Comparison of ENCODE assay signal across 11 mouse cellular contexts in the genomic region with DNA sequence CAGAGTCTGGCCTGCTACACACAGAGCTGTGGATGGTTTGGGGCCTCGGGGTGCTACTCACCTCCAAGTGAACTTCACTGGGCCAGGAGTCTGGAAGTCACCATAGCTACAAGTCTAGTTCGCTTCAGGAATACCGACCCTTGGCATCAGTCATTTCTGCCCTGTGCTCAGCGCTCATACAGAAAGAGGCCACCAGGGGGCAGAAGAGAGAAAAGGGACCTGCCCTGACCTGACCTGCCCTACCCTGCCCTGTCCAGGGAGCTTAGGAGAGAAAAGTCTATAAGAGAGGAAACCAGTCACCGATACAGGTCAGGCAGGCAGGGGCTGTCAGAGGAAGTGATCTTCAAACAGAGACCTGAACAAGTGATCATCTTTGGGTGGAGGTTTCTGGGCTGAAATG. TPM values are rescaled to one million over a fixed set of nuclear protein-coding genes. Genes with fewer than 3 reads are reported as not detected.
DNase-seq lines count a peak whose midpoint lies in the region; ATAC-seq and TF ChIP-seq lines count a peak whose summit lies in the region.
"Had no signal": no experiment of that assay in that cellular context is flagged by ENCODE, and none has a peak within 500 bp of the region (broad histone marks: within the 10 kb centered on the region; RNA-seq: fewer than 3 reads in every experiment).

No protein-coding gene starts in this region.

- no peaks in the 10 kb centered on the region for H3K4me1 ChIP-seq in cerebellum, adult 2 months (ENCODE audit: control insufficient read depth, insufficient read depth, low read length)
- H3K4me1 ChIP-seq in kidney, embryonic 14.5 days (ENCODE audit: control insufficient read depth, insufficient read depth, low read length) = no peaks in the 10 kb centered on the region
- H3K4me1 ChIP-seq: embryonic facial prominence, embryonic 15.5 days had no signal

- H3K9me3 ChIP-seq in kidney, embryonic 14.5 days (ENCODE audit: control insufficient read depth, low read length) = no peaks in the 10 kb centered on the region
- H3K9me3 ChIP-seq: embryonic facial prominence, embryonic 15.5 days had no signal

- ATAC-seq in kidney, embryonic 14.5 days (ENCODE audit: low FRiP score, low TSS enrichment) = no peak
- peak; percentile 77 for ATAC-seq in megakaryocyte-erythroid progenitor cell, adult 5-6 weeks (replicated peaks; ENCODE audit: low FRiP score, low TSS enrichment, poor library complexity, severe bottlenecking)

- H3K9ac ChIP-seq in kidney, embryonic 14.5 days (ENCODE audit: low read depth, low read length) = no peak overlapping the region
- H3K9ac ChIP-seq: embryonic facial prominence, embryonic 15.5 days had no signal

- no peak for TF ChIP-seq POLR2A in cerebellum, adult 2 months (IDR thresholded peaks at IDR 0.05; ENCODE audit: borderline replicate concordance, insufficient read depth, low read length)

- H3K27ac ChIP-seq in cerebellum, adult 2 months (ENCODE audit: insufficient read depth, low read length) = no peak overlapping the region
- H3K27ac ChIP-seq in kidney, embryonic 14.5 days (ENCODE audit: low read depth, low read length) = no peak overlapping the region
- H3K27ac ChIP-seq: embryonic facial prominence, embryonic 15.5 days had no signal

- no peak overlapping the region for H3K4me2 ChIP-seq in kidney, embryonic 14.5 days (replicated peaks; ENCODE audit: low read depth, low read length)
- H3K4me2 ChIP-seq: embryonic facial prominence, embryonic 15.5 days had no signal

- no peak overlapping the region for H3K4me3 ChIP-seq in cerebellum, adult 2 months (replicated peaks; ENCODE audit: insufficient read depth, low read depth, low read length)
- H3K4me3 ChIP-seq in kidney, embryonic 14.5 days (ENCODE audit: low read length) = no peak overlapping the region
- H3K4me3 ChIP-seq: embryonic facial prominence, embryonic 15.5 days had no signal

- no peak for DNase-seq in cerebellum, adult 2 months
- no peak for DNase-seq in cerebellum, adult 11 months
- DNase-seq in kidney, postnatal 10 days = peak; percentile 45
- peak; percentile 33 for DNase-seq in adrenal gland, postnatal 25 days
- no peak for DNase-seq in spleen, adult 12 weeks (ENCODE audit: low spot score)
- DNase-seq in layer of hippocampus, adult 8-10 months (ENCODE audit: low spot score in 2 of 2) = no peak
- DNase-seq: layer of hippocampus, adult 9-11 months had no signal

- peak; percentile 42; the same call in 1 of the 2 replicates for TF ChIP-seq CTCF in cerebellum, adult 2 months (IDR thresholded peaks at IDR 0.05; ENCODE audit: borderline replicate concordance, insufficient read depth, low read depth, low read length)

- no peaks in the 10 kb centered on the region for H3K36me3 ChIP-seq in kidney, embryonic 14.5 days (ENCODE audit: control insufficient read depth, insufficient read depth, low read length)
- H3K36me3 ChIP-seq: embryonic facial prominence, embryonic 15.5 days had no signal

- no peaks in the 10 kb centered on the region; the same call in 1 of the 2 replicates for H3K27me3 ChIP-seq in cerebellum, adult 2 months (ENCODE audit: control insufficient read depth, insufficient read depth, low read length)
- no peaks in the 10 kb centered on the region for H3K27me3 ChIP-seq in kidney, embryonic 14.5 days (ENCODE audit: control insufficient read depth, insufficient read depth, low read length)
- H3K27me3 ChIP-seq: CH12.LX had no signal

- WGBS in cerebellum, adult 2 months = 66% methylated on average over 5 of the region's 5 CpGs
- WGBS in kidney, embryonic 14.5 days = 69% methylated on average over 5 of the region's 5 CpGs

RNA-seq across cellular contexts. Expression of a gene that starts 6.2 kb away (rescaled TPM):
- 12.5 and 16.1 TPM in 2 replicates for polyA plus RNA-seq in cerebellum, adult 2 months (2012; rRNA removed)
- polyA plus RNA-seq in kidney, embryonic 14.5 days (2014; fragmentation: Nextera tagmentation; extraction: Ambion mirVana) = 0.03 and 0.27 TPM in 2 replicates
- 5.9 and 7.5 TPM in 2 replicates for total RNA-seq in adrenal gland, postnatal 25 days (2021)
- not detected in 2 replicates for total RNA-seq in megakaryocyte-erythroid progenitor cell, adult 5-6 weeks (2014; fragmentation: Nextera tagmentation)
- total RNA-seq in megakaryocyte-erythroid progenitor cell, adult 5-6 weeks (2017) = not detected in 2 replicates
- total RNA-seq in layer of hippocampus, adult 8-10 months (2022) = 100 to 1,000 TPM; 109 to 137 (median 123) TPM
- total RNA-seq: CH12.LX had no signal

Comparison
In these comparisons a context has a peak if more than half of its experiments do, and no peak if none do; other contexts are left out.
1. DNase-seq: peak in kidney, postnatal 10 days (single experiment) and adrenal gland, postnatal 25 days (single experiment); none in cerebellum, adult 2 months (0 of 2), cerebellum, adult 11 months (single experiment), spleen, adult 12 weeks (single experiment) and layer of hippocampus, adult 8-10 months (0 of 2).
2. RNA of a gene that starts 6.2 kb away (total RNA-seq): 109 to 137 TPM in layer of hippocampus, adult 8-10 months; 5.9 to 7.5 TPM in adrenal gland, postnatal 25 days and not detected in megakaryocyte-erythroid progenitor cell, adult 5-6 weeks; every median in the first group is over 10 times any median in the second.